Mouse (Mus musculus): ENCODE data around the gene Tns1. TPM values are rescaled to one million over a fixed set of nuclear protein-coding genes. Genes with fewer than 3 reads are reported as not detected.
A peak's percentile ranks its signal among the peaks of the same experiment; 100 is the strongest.

Tns1 gene
- total RNA-seq, 2 experiments from 2014 or later: 389 to 450 TPM

- peak; percentile 57 to 63 for DNase-seq (ENCODE audit: low spot score in 2 of 2)
Measured at GRCm38 (mm10) chr1:74124991-74125552, 823 bp upstream of the Tns1 start, which contains the start of gene Rufy4. Gene Rufy4 (plus strand): TSS chr1:74125541.

GRCm38 (mm10) chr1:74123215-74123614, 1.0 kb downstream of the Tns1 start:
- DNase-seq (ENCODE audit: low spot score in 2 of 2): no peak

GRCm38 (mm10) chr1:74121821-74122576, 2.2 kb downstream of the Tns1 start:
- DNase-seq (ENCODE audit: low spot score in 2 of 2): peak; percentile 41 to 58

GRCm38 (mm10) chr1:74121138-74121537, 3.1 kb downstream of the Tns1 start:
- DNase-seq (ENCODE audit: low spot score in 2 of 2): no peak

GRCm38 (mm10) chr1:74119115-74119514, 5.1 kb downstream of the Tns1 start:
- DNase-seq (ENCODE audit: low spot score in 2 of 2): no peak

GRCm38 (mm10) chr1:74117876-74118275, 6.4 kb downstream of the Tns1 start:
- DNase-seq (ENCODE audit: low spot score in 2 of 2): no peak

GRCm38 (mm10) chr1:74113071-74113470, 11.2 kb downstream of the Tns1 start:
- no peak for DNase-seq (ENCODE audit: low spot score in 2 of 2)

GRCm38 (mm10) chr1:74111696-74112030, 12.6 kb downstream of the Tns1 start:
- no peak for DNase-seq (ENCODE audit: low spot score in 2 of 2)

- DNase-seq (ENCODE audit: low spot score in 2 of 2): no peak
Measured at GRCm38 (mm10) chr1:74110932-74111695, 13.1 kb downstream of the Tns1 start.

GRCm38 (mm10) chr1:74109670-74110069, 14.6 kb downstream of the Tns1 start:
- DNase-seq (ENCODE audit: low spot score in 2 of 2): no peak

GRCm38 (mm10) chr1:74107931-74108618, 16.2 kb downstream of the Tns1 start:
- no peak for DNase-seq (ENCODE audit: low spot score in 2 of 2)

- no peak for DNase-seq (ENCODE audit: low spot score in 2 of 2)
Measured at GRCm38 (mm10) chr1:74106214-74106613, 18.0 kb downstream of the Tns1 start.

GRCm38 (mm10) chr1:74105660-74106059, 18.6 kb downstream of the Tns1 start:
- no peak for DNase-seq (ENCODE audit: low spot score in 2 of 2)

GRCm38 (mm10) chr1:74103654-74104353, 20.4 kb downstream of the Tns1 start:
- DNase-seq (ENCODE audit: low spot score in 2 of 2): no peak

- DNase-seq (ENCODE audit: low spot score in 2 of 2): no peak
Measured at GRCm38 (mm10) chr1:74099001-74099435, 25.2 kb downstream of the Tns1 start.

GRCm38 (mm10) chr1:74098004-74099000, 25.9 kb downstream of the Tns1 start:
- peak; percentile 58 to 61 for DNase-seq (ENCODE audit: low spot score in 2 of 2)

GRCm38 (mm10) chr1:74095728-74096127, 28.5 kb downstream of the Tns1 start:
- DNase-seq (ENCODE audit: low spot score in 2 of 2): no peak

GRCm38 (mm10) chr1:74095296-74095695, 29.0 kb downstream of the Tns1 start:
- no peak for DNase-seq (ENCODE audit: low spot score in 2 of 2)

- DNase-seq (ENCODE audit: low spot score in 2 of 2): no peak
Measured at GRCm38 (mm10) chr1:74094497-74095270, 29.6 kb downstream of the Tns1 start.

Measured in adrenal gland, adult 18-20 months (tissue).